Mouse (Mus musculus): ENCODE measurements around the gene Gm45808.

- TF ChIP-seq GATA1 (IDR thresholded peaks at IDR 0.05; ENCODE audit: borderline replicate concordance, low read length) (no peak), FLI1 (IDR thresholded peaks at IDR 0.05; ENCODE audit: low read length) (no peak)
These were observed 21.5 kb downstream of the Gm45808 start for GRCm38 (mm10) chr7:45465112-45465511.

Data from megakaryocyte, embryonic 14.5 days (primary cell).